ENCODE assay signal across 8 mouse cellular contexts in genomic region chrX:57325861-57326461, GRCm38 (mm10). TPM values are rescaled to one million over a fixed set of nuclear protein-coding genes. Genes with fewer than 3 reads are reported as not detected.
DNase-seq lines count a peak whose midpoint lies in the region; ATAC-seq lines count a peak whose summit lies in the region.

No protein-coding gene starts in this region.

- H3K9ac ChIP-seq in hindbrain, embryonic 14.5 days: peak overlapping the region; percentile 54
- H3K9ac ChIP-seq in liver, embryonic 13.5 days: peak overlapping the region; percentile 61
- H3K9ac ChIP-seq in neural tube, embryonic 11.5 days (ENCODE audit: low read length): peak overlapping the region; percentile 40; the same call in 1 of the 2 replicates

- no peaks in the 10 kb centered on the region for H3K4me1 ChIP-seq in hindbrain, embryonic 14.5 days (replicated peaks; ENCODE audit: control insufficient read depth, insufficient read depth, low read length)
- H3K4me1 ChIP-seq in liver, embryonic 13.5 days (replicated peaks): peaks cover 16% of the 10 kb centered on the region
- H3K4me1 ChIP-seq in neural tube, embryonic 11.5 days (ENCODE audit: control insufficient read depth, insufficient read depth, low read length): no peaks in the 10 kb centered on the region

- peak overlapping the region; percentile 78 for H3K4me2 ChIP-seq in hindbrain, embryonic 14.5 days (replicated peaks)
- H3K4me2 ChIP-seq in liver, embryonic 13.5 days: peak overlapping the region; percentile 74
- H3K4me2 ChIP-seq in neural tube, embryonic 11.5 days (ENCODE audit: low read depth): peak overlapping the region; percentile 56

- WGBS in hindbrain, embryonic 14.5 days: 23% methylated on average over 28 of the region's 29 CpGs
- 18% methylated on average over 26 of the region's 29 CpGs for WGBS in liver, embryonic 13.5 days (ENCODE audit: insufficient replicate concordance)
- 15% methylated on average over 28 of the region's 29 CpGs for WGBS in neural tube, embryonic 11.5 days

- H3K9me3 ChIP-seq in hindbrain, embryonic 14.5 days (ENCODE audit: control insufficient read depth, low read length): no peaks in the 10 kb centered on the region
- no peaks in the 10 kb centered on the region for H3K9me3 ChIP-seq in liver, embryonic 13.5 days (replicated peaks)
- no peaks in the 10 kb centered on the region for H3K9me3 ChIP-seq in neural tube, embryonic 11.5 days (ENCODE audit: control insufficient read depth, low read length)

- no peaks in the 10 kb centered on the region for H3K27me3 ChIP-seq in hindbrain, embryonic 14.5 days (ENCODE audit: control insufficient read depth, insufficient read depth, low read length)
- H3K27me3 ChIP-seq in liver, embryonic 13.5 days: no peaks in the 10 kb centered on the region
- no peaks in the 10 kb centered on the region for H3K27me3 ChIP-seq in neural tube, embryonic 11.5 days (ENCODE audit: control insufficient read depth, insufficient read depth, low read length)

- peak; percentile 81 for ATAC-seq in hindbrain, embryonic 14.5 days (ENCODE audit: low FRiP score)
- peak; percentile 45 for ATAC-seq in liver, embryonic 13.5 days (ENCODE audit: low read depth)
- no peak for ATAC-seq in neural tube, embryonic 11.5 days (ENCODE audit: insufficient read depth, low FRiP score, low TSS enrichment)

- DNase-seq in adrenal gland, adult 18-20 months (ENCODE audit: low spot score in 2 of 2): peak; percentile 44 to 49
- DNase-seq in cerebellum, adult 11-12 months: peak; percentile 15
- peak; percentile 41 for DNase-seq in gastrocnemius, adult 18-20 months (ENCODE audit: low spot score)
- DNase-seq in hindbrain, embryonic 14.5 days (ENCODE audit: low spot score): no peak
- no peak for DNase-seq in liver, embryonic 13.5 days
- DNase-seq in neural tube, embryonic 11.5 days (ENCODE audit: low spot score): peak; percentile 41
- no peak for DNase-seq in natural killer cell, adult 2 months (ENCODE audit: low spot score in 2 of 2)
- DNase-seq in frontal cortex, adult 2 months (ENCODE audit: extremely low spot score in 1 of 2, low spot score in 1 of 2): no peak

- peak overlapping the region; percentile 40 for H3K4me3 ChIP-seq in hindbrain, embryonic 14.5 days (replicated peaks; ENCODE audit: low read length)
- peak overlapping the region; percentile 56 for H3K4me3 ChIP-seq in liver, embryonic 13.5 days (replicated peaks)
- H3K4me3 ChIP-seq in neural tube, embryonic 11.5 days (ENCODE audit: low read depth, low read length): peak overlapping the region; percentile 40

- no peaks in the 10 kb centered on the region for H3K36me3 ChIP-seq in hindbrain, embryonic 14.5 days (replicated peaks; ENCODE audit: control insufficient read depth, insufficient read depth)
- H3K36me3 ChIP-seq in liver, embryonic 13.5 days: no peaks in the 10 kb centered on the region
- H3K36me3 ChIP-seq in neural tube, embryonic 11.5 days (ENCODE audit: control insufficient read depth, insufficient read depth, low read length): no peaks in the 10 kb centered on the region

- no peak overlapping the region for H3K27ac ChIP-seq in hindbrain, embryonic 14.5 days
- H3K27ac ChIP-seq in liver, embryonic 13.5 days: no peak overlapping the region
- no peak overlapping the region for H3K27ac ChIP-seq in neural tube, embryonic 11.5 days (ENCODE audit: low read depth, low read length)

RNA-seq across cellular contexts. Expression of gene Arhgef6, which starts 12.6 kb away (rescaled TPM):
- total RNA-seq in adrenal gland, adult 18-20 months (2021): 10 to 100 TPM; 25.5 to 39.7 TPM
- total RNA-seq in gastrocnemius, adult 18-20 months (2021): 10 to 100 TPM; 47.4 to 60.0 TPM
- polyA plus RNA-seq in hindbrain, embryonic 14.5 days (2014; fragmentation: Nextera tagmentation; extraction: Ambion mirVana): 8.8 and 9.2 TPM in 2 replicates
- 3.3 and 4.6 TPM in 2 replicates for polyA plus RNA-seq in liver, embryonic 13.5 days (2015; fragmentation: Nextera tagmentation; extraction: Ambion mirVana)
- polyA plus RNA-seq in neural tube, embryonic 11.5 days (2014; fragmentation: Nextera tagmentation; extraction: Ambion mirVana): 5.7 and 5.8 TPM in 2 replicates
- polyA plus RNA-seq in frontal cortex, adult 2 months (2012; rRNA removed): 37.2 and 37.9 TPM in 2 replicates

Comparison
In these comparisons a context has a peak if more than half of its experiments do, and no peak if none do; other contexts are left out.
1. DNase-seq: peak in adrenal gland, adult 18-20 months (2 of 2), cerebellum, adult 11-12 months (single experiment), gastrocnemius, adult 18-20 months (single experiment) and neural tube, embryonic 11.5 days (single experiment); none in hindbrain, embryonic 14.5 days (single experiment), liver, embryonic 13.5 days (single experiment), natural killer cell, adult 2 months (0 of 2) and frontal cortex, adult 2 months (0 of 2).
2. Peak in every context shown above with its lines, with median percentiles within 50 percentile points of each other: H3K4me2 ChIP-seq, H3K4me3 ChIP-seq and H3K9ac ChIP-seq.